9 mouse cellular contexts compared by ENCODE assay signal in the genomic region with DNA sequence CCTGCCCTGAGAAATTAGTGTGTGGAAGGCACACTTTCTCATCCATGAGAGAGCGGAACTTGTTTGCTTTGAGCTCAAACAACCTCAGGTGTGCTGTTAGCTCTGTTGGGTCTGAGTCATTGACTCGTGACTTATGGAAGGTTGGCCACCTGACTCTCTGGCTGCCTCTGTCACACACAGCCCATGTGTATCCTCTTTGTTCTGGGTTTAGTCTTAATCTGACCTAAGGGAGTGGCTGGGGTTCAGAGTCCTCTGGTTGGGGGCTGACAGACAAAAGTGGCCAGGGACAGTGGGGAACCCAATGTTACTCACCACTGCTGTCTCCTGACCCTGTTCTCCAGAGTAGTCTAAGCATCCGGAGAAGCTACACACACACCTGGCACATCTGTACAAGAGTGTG. TPM values are rescaled to one million over a fixed set of nuclear protein-coding genes. Genes with fewer than 3 reads are reported as not detected.
DNase-seq lines count a peak whose midpoint lies in the region; ATAC-seq and TF ChIP-seq lines count a peak whose summit lies in the region.
"Had no signal": no experiment of that assay in that cellular context is flagged by ENCODE, and none has a peak within 500 bp of the region (broad histone marks: within the 10 kb centered on the region; RNA-seq: fewer than 3 reads in every experiment).

No protein-coding gene starts in this region.

- peaks cover 18% of the 10 kb centered on the region; the same call in 1 of the 2 replicates for H3K4me1 ChIP-seq in heart, embryonic 10.5 days
- H3K4me1 ChIP-seq in heart, embryonic 11.5 days (ENCODE audit: control insufficient read depth, insufficient read depth, low read length): no peaks in the 10 kb centered on the region
- peaks cover 5% of the 10 kb centered on the region; the same call in 1 of the 2 replicates for H3K4me1 ChIP-seq in midbrain, embryonic 10.5 days
- peaks cover 4% of the 10 kb centered on the region; the same call in 1 of the 2 replicates for H3K4me1 ChIP-seq in midbrain, embryonic 13.5 days (replicated peaks)
- H3K4me1 ChIP-seq in intestine, postnatal 0 days (replicated peaks; ENCODE audit: control insufficient read depth, insufficient read depth, low read length): no peaks in the 10 kb centered on the region; the same call in 1 of the 2 replicates

- WGBS in heart, embryonic 10.5 days: 89% methylated on average over 3 of the region's 3 CpGs
- 88% methylated on average over 3 of the region's 3 CpGs for WGBS in heart, embryonic 11.5 days (ENCODE audit: insufficient replicate concordance)
- 89% methylated on average over 3 of the region's 3 CpGs for WGBS in midbrain, embryonic 10.5 days
- 92% methylated on average over 3 of the region's 3 CpGs for WGBS in midbrain, embryonic 13.5 days
- WGBS in intestine, postnatal 0 days: 36% methylated on average over 3 of the region's 3 CpGs

- no peak overlapping the region for H3K4me2 ChIP-seq in heart, embryonic 11.5 days
- H3K4me2 ChIP-seq in midbrain, embryonic 13.5 days (replicated peaks): no peak overlapping the region
- H3K4me2 ChIP-seq in intestine, postnatal 0 days (replicated peaks; ENCODE audit: low read depth): no peak overlapping the region

- peaks cover 8% of the 10 kb centered on the region; the same call in 1 of the 2 replicates for H3K27me3 ChIP-seq in heart, embryonic 10.5 days (ENCODE audit: insufficient read depth, poor library complexity, severe bottlenecking)
- no peaks in the 10 kb centered on the region for H3K27me3 ChIP-seq in heart, embryonic 11.5 days (ENCODE audit: control insufficient read depth, insufficient read depth, low read length)
- H3K27me3 ChIP-seq in midbrain, embryonic 10.5 days (ENCODE audit: low read depth, poor library complexity, severe bottlenecking): 0 out of 2 replicates have a peak, but pooled peaks cover 4% of the 10 kb centered on the region
- no peaks in the 10 kb centered on the region for H3K27me3 ChIP-seq in midbrain, embryonic 13.5 days
- 0 out of 2 replicates have a peak, but pooled peaks cover 3% of the 10 kb centered on the region for H3K27me3 ChIP-seq in intestine, postnatal 0 days (replicated peaks; ENCODE audit: control insufficient read depth, insufficient read depth, low read length)

- ATAC-seq in heart, embryonic 11.5 days (replicated peaks; ENCODE audit: insufficient number of reproducible peaks, low FRiP score, low TSS enrichment): no peak
- no peak; the same call in 1 of the 2 replicates for ATAC-seq in midbrain, embryonic 13.5 days
- peak; percentile 78 for ATAC-seq in intestine, postnatal 0 days

- DNase-seq in heart, embryonic 10.5 days (ENCODE audit: low spot score): no peak
- DNase-seq in midbrain, embryonic 10.5 days (ENCODE audit: low spot score): no peak
- peak; percentile 69 for DNase-seq in yolk sac, embryonic 10.5 days (ENCODE audit: low spot score)
- no peak for DNase-seq in right cerebral cortex, postnatal 25 days
- no peak for DNase-seq in urinary bladder, postnatal 10 days (ENCODE audit: low spot score)

- H3K4me3 ChIP-seq in heart, embryonic 10.5 days: no peak overlapping the region
- no peak overlapping the region for H3K4me3 ChIP-seq in heart, embryonic 11.5 days (ENCODE audit: low read depth, low read length)
- no peak overlapping the region for H3K4me3 ChIP-seq in midbrain, embryonic 10.5 days
- H3K4me3 ChIP-seq in midbrain, embryonic 13.5 days (replicated peaks): no peak overlapping the region
- no peak overlapping the region for H3K4me3 ChIP-seq in intestine, postnatal 0 days (ENCODE audit: low read depth, low read length)
- H3K4me3 ChIP-seq: heart, adult 2 months had no signal

- H3K36me3 ChIP-seq in heart, embryonic 10.5 days: no peaks in the 10 kb centered on the region
- H3K36me3 ChIP-seq in heart, embryonic 11.5 days (ENCODE audit: control insufficient read depth, insufficient read depth, low read length): no peaks in the 10 kb centered on the region
- H3K36me3 ChIP-seq in midbrain, embryonic 10.5 days: no peaks in the 10 kb centered on the region
- no peaks in the 10 kb centered on the region for H3K36me3 ChIP-seq in midbrain, embryonic 13.5 days
- no peaks in the 10 kb centered on the region for H3K36me3 ChIP-seq in intestine, postnatal 0 days (ENCODE audit: control insufficient read depth, insufficient read depth)

- no peak overlapping the region for H3K9ac ChIP-seq in heart, embryonic 11.5 days (ENCODE audit: low read depth, low read length)
- H3K9ac ChIP-seq in midbrain, embryonic 13.5 days (replicated peaks): no peak overlapping the region
- no peak overlapping the region for H3K9ac ChIP-seq in intestine, postnatal 0 days (ENCODE audit: low read depth, low read length)

- H3K9me3 ChIP-seq in heart, embryonic 10.5 days: no peaks in the 10 kb centered on the region
- no peaks in the 10 kb centered on the region for H3K9me3 ChIP-seq in heart, embryonic 11.5 days (replicated peaks; ENCODE audit: control insufficient read depth, low read length)
- no peaks in the 10 kb centered on the region for H3K9me3 ChIP-seq in midbrain, embryonic 10.5 days (replicated peaks)
- no peaks in the 10 kb centered on the region for H3K9me3 ChIP-seq in midbrain, embryonic 13.5 days
- no peaks in the 10 kb centered on the region for H3K9me3 ChIP-seq in intestine, postnatal 0 days (ENCODE audit: control insufficient read depth)

- TF ChIP-seq CTCF in intestine, postnatal 0 days (IDR thresholded peaks at IDR 0.05; ENCODE audit: low read depth): no peak

- peak overlapping the region; percentile 74 for H3K27ac ChIP-seq in heart, embryonic 10.5 days
- no peak overlapping the region for H3K27ac ChIP-seq in heart, embryonic 11.5 days (ENCODE audit: low read depth, low read length)
- peak overlapping the region; percentile 63; the same call in 1 of the 2 replicates for H3K27ac ChIP-seq in midbrain, embryonic 10.5 days (replicated peaks)
- H3K27ac ChIP-seq in midbrain, embryonic 13.5 days: no peak overlapping the region
- H3K27ac ChIP-seq in intestine, postnatal 0 days (ENCODE audit: low read depth, low read length): no peak overlapping the region
- H3K27ac ChIP-seq: heart, adult 2 months had no signal

RNA-seq across cellular contexts. Expression of a gene that starts 39.0 kb away (rescaled TPM):
- 48.4 and 50.4 TPM in 2 replicates for polyA plus RNA-seq in heart, embryonic 10.5 days (2016; fragmentation: Nextera tagmentation; extraction: Ambion mirVana)
- 59.9 and 67.0 TPM in 2 replicates for polyA plus RNA-seq in heart, embryonic 11.5 days (2014; fragmentation: Nextera tagmentation; extraction: Ambion mirVana)
- polyA plus RNA-seq in midbrain, embryonic 10.5 days (2016; fragmentation: Nextera tagmentation; extraction: Ambion mirVana): 64.6 and 69.7 TPM in 2 replicates
- 18.3 and 19.3 TPM in 2 replicates for polyA plus RNA-seq in midbrain, embryonic 13.5 days (2015; fragmentation: Nextera tagmentation; extraction: Ambion mirVana)
- polyA plus RNA-seq in intestine, postnatal 0 days (2015; fragmentation: Nextera tagmentation; extraction: Ambion mirVana): 9.2 and 11.0 TPM in 2 replicates

RNA-seq across cellular contexts. Expression of a gene that starts 51.7 kb away (rescaled TPM):
- 0.24 TPM in 1 of 2 replicates, not detected in the other for polyA plus RNA-seq in heart, embryonic 10.5 days (2016; fragmentation: Nextera tagmentation; extraction: Ambion mirVana)
- polyA plus RNA-seq in heart, embryonic 11.5 days (2014; fragmentation: Nextera tagmentation; extraction: Ambion mirVana): 0.26 TPM in 1 of 2 replicates, not detected in the other
- polyA plus RNA-seq in midbrain, embryonic 10.5 days (2016; fragmentation: Nextera tagmentation; extraction: Ambion mirVana): 0.10 and 0.11 TPM in 2 replicates
- polyA plus RNA-seq in midbrain, embryonic 13.5 days (2015; fragmentation: Nextera tagmentation; extraction: Ambion mirVana): 0.12 and 0.32 TPM in 2 replicates
- 10.2 and 18.4 TPM in 2 replicates for polyA plus RNA-seq in intestine, postnatal 0 days (2015; fragmentation: Nextera tagmentation; extraction: Ambion mirVana)
- polyA plus RNA-seq: heart, adult 2 months had no signal

RNA-seq across cellular contexts. Expression of a gene that starts 59.5 kb away (rescaled TPM):
- polyA plus RNA-seq in heart, embryonic 10.5 days (2016; fragmentation: Nextera tagmentation; extraction: Ambion mirVana): 41.6 and 41.8 TPM in 2 replicates
- polyA plus RNA-seq in heart, embryonic 11.5 days (2014; fragmentation: Nextera tagmentation; extraction: Ambion mirVana): 46.9 and 49.3 TPM in 2 replicates
- polyA plus RNA-seq in midbrain, embryonic 10.5 days (2016; fragmentation: Nextera tagmentation; extraction: Ambion mirVana): 53.7 and 55.6 TPM in 2 replicates
- 52.4 and 53.1 TPM in 2 replicates for polyA plus RNA-seq in midbrain, embryonic 13.5 days (2015; fragmentation: Nextera tagmentation; extraction: Ambion mirVana)
- polyA plus RNA-seq in intestine, postnatal 0 days (2015; fragmentation: Nextera tagmentation; extraction: Ambion mirVana): 14.4 and 16.0 TPM in 2 replicates

Comparison
In these comparisons a context has a peak if more than half of its experiments do, and no peak if none do; other contexts are left out.
1. H3K27ac ChIP-seq: peak in heart, embryonic 10.5 days (single experiment) and midbrain, embryonic 10.5 days (single experiment); none in heart, embryonic 11.5 days (single experiment), midbrain, embryonic 13.5 days (single experiment) and intestine, postnatal 0 days (single experiment).